Mouse (Mus musculus): ENCODE data around the gene Ube2e2. TPM values are rescaled to one million over a fixed set of nuclear protein-coding genes. Genes with fewer than 3 reads are reported as not detected.

The Ube2e2 gene
- not detected in 2 replicates for total RNA-seq (2014; fragmentation: Nextera tagmentation)
- total RNA-seq (2017): 0.12 and 0.16 TPM in 2 replicates
- polyA plus RNA-seq (2012): not detected in 2 replicates

- no peak for ATAC-seq (ENCODE audit: extremely low read depth, insufficient number of reproducible peaks, low FRiP score, poor library complexity, severe bottlenecking)
- no peak for TF ChIP-seq TAL1 (conservative IDR thresholded peaks at IDR 0.05; ENCODE audit: low read depth, low read length)
- TF ChIP-seq CTCF (IDR thresholded peaks at IDR 0.05; ENCODE audit: low read depth, low read length): no peak
- no peak for TF ChIP-seq POLR2AphosphoS5 (IDR thresholded peaks at IDR 0.05; ENCODE audit: insufficient replicate concordance, low read depth, low read length)
- no peak for TF ChIP-seq GATA1 (IDR thresholded peaks at IDR 0.05; ENCODE audit: borderline replicate concordance, low read length)
- no peak for TF ChIP-seq GATA2 (IDR thresholded peaks at IDR 0.05; ENCODE audit: borderline replicate concordance, low read depth, low read length)
- Histone ChIP-seq H3K27me3 (ENCODE audit: insufficient read depth, low read length) (no peaks in the 10 kb centered on the region), H3K4me3 (ENCODE audit: low read depth, low read length) (no peak within 1 kb of the TSS; the same call in 1 of the 2 replicates), H3K9me3 (replicated peaks) (peaks cover 12% of the 10 kb centered on the region), H3K36me3 (replicated peaks) (no peaks in the 10 kb centered on the region), H3K4me1 (ENCODE audit: insufficient read depth, low read depth, low read length) (no peaks in the 10 kb centered on the region)
- DNase-seq (ENCODE audit: low spot score): no peak
Observed at GRCm38 (mm10) chr14:18893947-18894445, at the start of gene Ube2e2. Ube2e2 (minus strand) TSS chr14:18894267.

- H3K27me3 ChIP-seq (ENCODE audit: insufficient read depth, low read length): no peaks in the 10 kb centered on the region
- no peak overlapping the region for H3K4me3 ChIP-seq (ENCODE audit: low read depth, low read length)
- DNase-seq (ENCODE audit: low spot score): no peak
- no peaks in the 10 kb centered on the region for H3K9me3 ChIP-seq (replicated peaks)
- ATAC-seq (ENCODE audit: extremely low read depth, insufficient number of reproducible peaks, low FRiP score, poor library complexity, severe bottlenecking): no peak
- no peaks in the 10 kb centered on the region for H3K4me1 ChIP-seq (ENCODE audit: insufficient read depth, low read depth, low read length)
- H3K36me3 ChIP-seq (replicated peaks): no peaks in the 10 kb centered on the region
- TF ChIP-seq GATA1 (IDR thresholded peaks at IDR 0.05; ENCODE audit: borderline replicate concordance, low read length) (no peak), POLR2AphosphoS5 (IDR thresholded peaks at IDR 0.05; ENCODE audit: insufficient replicate concordance, low read depth, low read length) (no peak), GATA2 (IDR thresholded peaks at IDR 0.05; ENCODE audit: borderline replicate concordance, low read depth, low read length) (no peak), CTCF (IDR thresholded peaks at IDR 0.05; ENCODE audit: low read depth, low read length) (no peak), TAL1 (conservative IDR thresholded peaks at IDR 0.05; ENCODE audit: low read depth, low read length) (no peak)
Observed at GRCm38 (mm10) chr14:18940068-18940467, 46.0 kb upstream of the Ube2e2 start.

GRCm38 (mm10) chr14:18903553-18903952, 9.5 kb upstream of the Ube2e2 start:
- DNase-seq (ENCODE audit: low spot score): no peak
- H3K36me3 ChIP-seq (replicated peaks): no peaks in the 10 kb centered on the region
- no peaks in the 10 kb centered on the region for H3K27me3 ChIP-seq (ENCODE audit: insufficient read depth, low read length)
- H3K4me1 ChIP-seq (ENCODE audit: insufficient read depth, low read depth, low read length): no peaks in the 10 kb centered on the region
- no peak for ATAC-seq (ENCODE audit: extremely low read depth, insufficient number of reproducible peaks, low FRiP score, poor library complexity, severe bottlenecking)
- no peak overlapping the region for H3K4me3 ChIP-seq (ENCODE audit: low read depth, low read length)
- no peak for TF ChIP-seq GATA1 (IDR thresholded peaks at IDR 0.05; ENCODE audit: borderline replicate concordance, low read length)
- TF ChIP-seq CTCF (IDR thresholded peaks at IDR 0.05; ENCODE audit: low read depth, low read length): no peak
- TF ChIP-seq TAL1 (conservative IDR thresholded peaks at IDR 0.05; ENCODE audit: low read depth, low read length): no peak
- TF ChIP-seq POLR2AphosphoS5 (IDR thresholded peaks at IDR 0.05; ENCODE audit: insufficient replicate concordance, low read depth, low read length): no peak
- TF ChIP-seq GATA2 (IDR thresholded peaks at IDR 0.05; ENCODE audit: borderline replicate concordance, low read depth, low read length): no peak
- no peaks in the 10 kb centered on the region for H3K9me3 ChIP-seq (replicated peaks)

GRCm38 (mm10) chr14:18893121-18893946, 733 bp downstream of the Ube2e2 start:
- Histone ChIP-seq H3K9me3 (replicated peaks) (peaks cover 12% of the 10 kb centered on the region), H3K27me3 (ENCODE audit: insufficient read depth, low read length) (no peaks in the 10 kb centered on the region), H3K4me1 (ENCODE audit: insufficient read depth, low read depth, low read length) (no peaks in the 10 kb centered on the region), H3K36me3 (replicated peaks) (no peaks in the 10 kb centered on the region), H3K4me3 (ENCODE audit: low read depth, low read length) (no peak overlapping the region; the same call in 1 of the 2 replicates)
- TF ChIP-seq GATA2 (IDR thresholded peaks at IDR 0.05; ENCODE audit: borderline replicate concordance, low read depth, low read length): no peak
- no peak for TF ChIP-seq TAL1 (conservative IDR thresholded peaks at IDR 0.05; ENCODE audit: low read depth, low read length)
- TF ChIP-seq POLR2AphosphoS5 (IDR thresholded peaks at IDR 0.05; ENCODE audit: insufficient replicate concordance, low read depth, low read length): no peak
- no peak for TF ChIP-seq CTCF (IDR thresholded peaks at IDR 0.05; ENCODE audit: low read depth, low read length)
- no peak for TF ChIP-seq GATA1 (IDR thresholded peaks at IDR 0.05; ENCODE audit: borderline replicate concordance, low read length)
- ATAC-seq (ENCODE audit: extremely low read depth, insufficient number of reproducible peaks, low FRiP score, poor library complexity, severe bottlenecking) (no peak), DNase-seq (ENCODE audit: low spot score) (no peak)

- TF ChIP-seq POLR2AphosphoS5 (IDR thresholded peaks at IDR 0.05; ENCODE audit: insufficient replicate concordance, low read depth, low read length) (no peak), GATA2 (IDR thresholded peaks at IDR 0.05; ENCODE audit: borderline replicate concordance, low read depth, low read length) (no peak)
- Histone ChIP-seq H3K36me3 (replicated peaks) (no peaks in the 10 kb centered on the region), H3K4me3 (ENCODE audit: low read depth, low read length) (no peak overlapping the region), H3K27me3 (ENCODE audit: insufficient read depth, low read length) (no peaks in the 10 kb centered on the region), H3K4me1 (ENCODE audit: insufficient read depth, low read depth, low read length) (no peaks in the 10 kb centered on the region), H3K9me3 (replicated peaks) (peaks cover 12% of the 10 kb centered on the region)
- no peak for DNase-seq (ENCODE audit: low spot score)
- ATAC-seq (ENCODE audit: extremely low read depth, insufficient number of reproducible peaks, low FRiP score, poor library complexity, severe bottlenecking): no peak
Observed at GRCm38 (mm10) chr14:18889571-18889970, 4.5 kb downstream of the Ube2e2 start.

GRCm38 (mm10) chr14:18882493-18882892, 11.6 kb downstream of the Ube2e2 start:
- no peaks in the 10 kb centered on the region for H3K9me3 ChIP-seq (replicated peaks)
- no peaks in the 10 kb centered on the region for H3K36me3 ChIP-seq (replicated peaks)
- H3K27me3 ChIP-seq (ENCODE audit: insufficient read depth, low read length): no peaks in the 10 kb centered on the region
- H3K4me1 ChIP-seq (ENCODE audit: insufficient read depth, low read depth, low read length): no peaks in the 10 kb centered on the region
- DNase-seq (ENCODE audit: low spot score) (no peak), ATAC-seq (ENCODE audit: extremely low read depth, insufficient number of reproducible peaks, low FRiP score, poor library complexity, severe bottlenecking) (no peak)
- no peak for TF ChIP-seq POLR2AphosphoS5 (IDR thresholded peaks at IDR 0.05; ENCODE audit: insufficient replicate concordance, low read depth, low read length)
- TF ChIP-seq CTCF (IDR thresholded peaks at IDR 0.05; ENCODE audit: low read depth, low read length): no peak
- TF ChIP-seq TAL1 (conservative IDR thresholded peaks at IDR 0.05; ENCODE audit: low read depth, low read length): no peak
- no peak for TF ChIP-seq GATA2 (IDR thresholded peaks at IDR 0.05; ENCODE audit: borderline replicate concordance, low read depth, low read length)
- no peak for TF ChIP-seq GATA1 (IDR thresholded peaks at IDR 0.05; ENCODE audit: borderline replicate concordance, low read length)
- no peak overlapping the region for H3K4me3 ChIP-seq (ENCODE audit: low read depth, low read length)

Measured in G1E (cell line).